Mouse (Mus musculus) E14TG2a.4 (cell line): ENCODE results near the gene Tead4.

Experiments used
- CTCF ChIP-seq: conservative IDR thresholded peaks from 2 replicates; pipeline ENCODE4 v1.5.1; 2014; ENCODE audit warnings: low read length
- POU5F1 ChIP-seq: IDR thresholded peaks from 2 replicates; pipeline ENCODE4 v1.6.1; 2014; ENCODE audit warnings: low read length, borderline replicate concordance

DNA sequence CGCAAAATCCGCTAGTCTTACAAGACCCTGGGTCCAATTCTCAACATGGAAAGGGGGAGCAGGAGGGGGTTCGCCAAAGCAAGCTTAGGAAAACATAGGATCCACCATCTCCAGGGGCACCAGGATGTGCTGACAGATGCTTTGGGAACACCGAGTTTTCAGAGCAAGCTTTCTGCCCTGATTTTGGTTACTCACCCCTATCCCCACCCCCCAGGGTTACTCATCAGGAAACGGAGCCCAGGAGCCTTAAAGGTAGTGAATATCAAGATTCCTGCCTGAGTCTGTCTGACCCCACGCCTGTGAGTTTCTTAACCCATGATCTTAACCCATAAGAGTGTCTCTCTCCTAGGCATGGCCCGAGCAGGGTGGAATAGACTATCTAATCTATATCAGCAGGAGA lies 2.4 kb downstream of the Tead4 start:
- TF ChIP-seq CTCF (no peak), POU5F1 (no peak)
